Mouse (Mus musculus): Measurements from ENCODE around the gene Blnk. TPM values are rescaled to one million over a fixed set of nuclear protein-coding genes. Genes with fewer than 3 reads are reported as not detected.
A peak's percentile ranks its signal among the peaks of the same experiment; 100 is the strongest.

Gene Blnk
- polyA plus RNA-seq, 1 experiment from 2014 or later = 0.97 TPM

GRCm38 (mm10) chr19:40970301-40970700 is 24.0 kb downstream of the Blnk start:
- Histone ChIP-seq H3K27ac (replicated peaks; ENCODE audit: low read depth, low read length) (no peak overlapping the region), H3K4me2 (ENCODE audit: low read depth, severe bottlenecking) (no peak overlapping the region), H3K4me1 (ENCODE audit: control insufficient read depth, insufficient read depth, low read length) (no peaks in the 10 kb centered on the region), H3K9ac (ENCODE audit: low read length) (no peak overlapping the region), H3K9me3 (ENCODE audit: control insufficient read depth, low read length) (no peaks in the 10 kb centered on the region), H3K36me3 (ENCODE audit: control insufficient read depth, insufficient read depth, low read length) (no peaks in the 10 kb centered on the region), H3K4me3 (ENCODE audit: low read depth, low read length) (no peak overlapping the region), H3K27me3 (ENCODE audit: control insufficient read depth, insufficient read depth, low read length) (no peaks in the 10 kb centered on the region)
- no peak for DNase-seq (ENCODE audit: low spot score)
- WGBS = 80% methylated on average over 4 of the region's 4 CpGs
- ATAC-seq (ENCODE audit: insufficient number of reproducible peaks, low FRiP score, low TSS enrichment, low read depth) = no peak

GRCm38 (mm10) chr19:40964936-40965850 is 29.1 kb downstream of the Blnk start:
- Histone ChIP-seq H3K4me1 (ENCODE audit: control insufficient read depth, insufficient read depth, low read length) (no peaks in the 10 kb centered on the region), H3K4me3 (ENCODE audit: low read depth, low read length) (no peak overlapping the region), H3K36me3 (ENCODE audit: control insufficient read depth, insufficient read depth, low read length) (no peaks in the 10 kb centered on the region), H3K9ac (ENCODE audit: low read length) (no peak overlapping the region), H3K27ac (replicated peaks; ENCODE audit: low read depth, low read length) (no peak overlapping the region), H3K27me3 (ENCODE audit: control insufficient read depth, insufficient read depth, low read length) (no peaks in the 10 kb centered on the region), H3K9me3 (ENCODE audit: control insufficient read depth, low read length) (no peaks in the 10 kb centered on the region), H3K4me2 (ENCODE audit: low read depth, severe bottlenecking) (no peak overlapping the region)
- DNase-seq (ENCODE audit: low spot score) (no peak), ATAC-seq (ENCODE audit: insufficient number of reproducible peaks, low FRiP score, low TSS enrichment, low read depth) (no peak)
- 85% methylated on average over 6 of the region's 6 CpGs for whole genome bisulfite sequencing

- Histone ChIP-seq H3K4me1 (ENCODE audit: control insufficient read depth, insufficient read depth, low read length) (no peaks in the 10 kb centered on the region), H3K27ac (replicated peaks; ENCODE audit: low read depth, low read length) (no peak overlapping the region), H3K9me3 (ENCODE audit: control insufficient read depth, low read length) (no peaks in the 10 kb centered on the region), H3K4me2 (ENCODE audit: low read depth, severe bottlenecking) (no peak overlapping the region), H3K27me3 (ENCODE audit: control insufficient read depth, insufficient read depth, low read length) (no peaks in the 10 kb centered on the region), H3K4me3 (ENCODE audit: low read depth, low read length) (no peak overlapping the region), H3K9ac (ENCODE audit: low read length) (no peak overlapping the region), H3K36me3 (ENCODE audit: control insufficient read depth, insufficient read depth, low read length) (no peaks in the 10 kb centered on the region)
- no peak for ATAC-seq (ENCODE audit: insufficient number of reproducible peaks, low FRiP score, low TSS enrichment, low read depth)
- 84% methylated on average over 3 of the region's 3 CpGs for WGBS
- no peak for DNase-seq (ENCODE audit: low spot score)
These were observed 29.9 kb downstream of the Blnk start for GRCm38 (mm10) chr19:40964367-40964891.

- no peak overlapping the region for H3K27ac ChIP-seq (replicated peaks; ENCODE audit: low read depth, low read length)
- no peak overlapping the region for H3K4me2 ChIP-seq (ENCODE audit: low read depth, severe bottlenecking)
- no peaks in the 10 kb centered on the region for H3K36me3 ChIP-seq (ENCODE audit: control insufficient read depth, insufficient read depth, low read length)
- H3K9ac ChIP-seq (ENCODE audit: low read length) = no peak overlapping the region
- DNase-seq (ENCODE audit: low spot score) (peak; percentile 67), ATAC-seq (ENCODE audit: insufficient number of reproducible peaks, low FRiP score, low TSS enrichment, low read depth) (no peak)
- no peaks in the 10 kb centered on the region for H3K9me3 ChIP-seq (ENCODE audit: control insufficient read depth, low read length)
- no peaks in the 10 kb centered on the region for H3K4me1 ChIP-seq (ENCODE audit: control insufficient read depth, insufficient read depth, low read length)
- no peaks in the 10 kb centered on the region for H3K27me3 ChIP-seq (ENCODE audit: control insufficient read depth, insufficient read depth, low read length)
- no peak overlapping the region for H3K4me3 ChIP-seq (ENCODE audit: low read depth, low read length)
- WGBS = 50% methylated on average over 12 of the region's 12 CpGs
These were observed 31.3 kb downstream of the Blnk start for GRCm38 (mm10) chr19:40962988-40963387.

GRCm38 (mm10) chr19:40958981-40959380 is 35.4 kb downstream of the Blnk start:
- H3K4me2 ChIP-seq (ENCODE audit: low read depth, severe bottlenecking) = no peak overlapping the region
- WGBS = 47% methylated on average over 1 of the region's 1 CpGs
- no peaks in the 10 kb centered on the region for H3K9me3 ChIP-seq (ENCODE audit: control insufficient read depth, low read length)
- no peaks in the 10 kb centered on the region for H3K36me3 ChIP-seq (ENCODE audit: control insufficient read depth, insufficient read depth, low read length)
- no peaks in the 10 kb centered on the region for H3K27me3 ChIP-seq (ENCODE audit: control insufficient read depth, insufficient read depth, low read length)
- DNase-seq (ENCODE audit: low spot score) (no peak), ATAC-seq (ENCODE audit: insufficient number of reproducible peaks, low FRiP score, low TSS enrichment, low read depth) (no peak)
- no peak overlapping the region for H3K9ac ChIP-seq (ENCODE audit: low read length)
- no peaks in the 10 kb centered on the region for H3K4me1 ChIP-seq (ENCODE audit: control insufficient read depth, insufficient read depth, low read length)
- no peak overlapping the region for H3K4me3 ChIP-seq (ENCODE audit: low read depth, low read length)
- H3K27ac ChIP-seq (replicated peaks; ENCODE audit: low read depth, low read length) = no peak overlapping the region

GRCm38 (mm10) chr19:40946937-40947577 is 47.3 kb downstream of the Blnk start:
- Histone ChIP-seq H3K4me3 (ENCODE audit: low read depth, low read length) (no peak overlapping the region), H3K4me1 (ENCODE audit: control insufficient read depth, insufficient read depth, low read length) (no peaks in the 10 kb centered on the region), H3K36me3 (ENCODE audit: control insufficient read depth, insufficient read depth, low read length) (no peaks in the 10 kb centered on the region), H3K27me3 (ENCODE audit: control insufficient read depth, insufficient read depth, low read length) (no peaks in the 10 kb centered on the region), H3K9ac (ENCODE audit: low read length) (no peak overlapping the region), H3K27ac (replicated peaks; ENCODE audit: low read depth, low read length) (no peak overlapping the region), H3K4me2 (ENCODE audit: low read depth, severe bottlenecking) (no peak overlapping the region), H3K9me3 (ENCODE audit: control insufficient read depth, low read length) (no peaks in the 10 kb centered on the region)
- 84% methylated on average over 4 of the region's 4 CpGs for WGBS
- no peak for ATAC-seq (ENCODE audit: insufficient number of reproducible peaks, low FRiP score, low TSS enrichment, low read depth)
- DNase-seq (ENCODE audit: low spot score) = no peak

- H3K27ac ChIP-seq (replicated peaks; ENCODE audit: low read depth, low read length) = no peak overlapping the region
- DNase-seq (ENCODE audit: low spot score) (no peak), ATAC-seq (ENCODE audit: insufficient number of reproducible peaks, low FRiP score, low TSS enrichment, low read depth) (no peak)
- no peak overlapping the region for H3K4me2 ChIP-seq (ENCODE audit: low read depth, severe bottlenecking)
- no peaks in the 10 kb centered on the region for H3K27me3 ChIP-seq (ENCODE audit: control insufficient read depth, insufficient read depth, low read length)
- no peak overlapping the region for H3K4me3 ChIP-seq (ENCODE audit: low read depth, low read length)
- H3K9me3 ChIP-seq (ENCODE audit: control insufficient read depth, low read length) = no peaks in the 10 kb centered on the region
- H3K36me3 ChIP-seq (ENCODE audit: control insufficient read depth, insufficient read depth, low read length) = no peaks in the 10 kb centered on the region
- H3K4me1 ChIP-seq (ENCODE audit: control insufficient read depth, insufficient read depth, low read length) = no peaks in the 10 kb centered on the region
- WGBS = 92% methylated on average over 7 of the region's 7 CpGs
- no peak overlapping the region for H3K9ac ChIP-seq (ENCODE audit: low read length)
These were observed 50.8 kb downstream of the Blnk start for GRCm38 (mm10) chr19:40943552-40943951.

- Histone ChIP-seq H3K27me3 (ENCODE audit: control insufficient read depth, insufficient read depth, low read length) (no peaks in the 10 kb centered on the region), H3K9me3 (ENCODE audit: control insufficient read depth, low read length) (no peaks in the 10 kb centered on the region), H3K4me2 (ENCODE audit: low read depth, severe bottlenecking) (no peak overlapping the region), H3K4me3 (ENCODE audit: low read depth, low read length) (no peak overlapping the region), H3K27ac (replicated peaks; ENCODE audit: low read depth, low read length) (no peak overlapping the region), H3K36me3 (ENCODE audit: control insufficient read depth, insufficient read depth, low read length) (no peaks in the 10 kb centered on the region), H3K9ac (ENCODE audit: low read length) (no peak overlapping the region), H3K4me1 (ENCODE audit: control insufficient read depth, insufficient read depth, low read length) (no peaks in the 10 kb centered on the region)
- no peak for DNase-seq (ENCODE audit: low spot score)
- 61% methylated on average over 5 of the region's 5 CpGs for WGBS
- no peak for ATAC-seq (ENCODE audit: insufficient number of reproducible peaks, low FRiP score, low TSS enrichment, low read depth)
These were observed 58.3 kb downstream of the Blnk start for GRCm38 (mm10) chr19:40936038-40936437.

All from limb, embryonic 11.5 days (tissue).